Mouse (Mus musculus): Measurements from ENCODE around the gene Vps37c.

Gene Vps37c

GRCm38 (mm10) chr19:10688537-10689352, at the start of gene Vps37c:
TSS of gene Vps37c (plus strand) at chr19:10688735.
- DNase-seq: peak; percentile 94

GRCm38 (mm10) chr19:10640080-10640479, 48.5 kb upstream of the Vps37c start:
- peak; percentile 19 for DNase-seq

GRCm38 (mm10) chr19:10640589-10641378, 47.8 kb upstream of the Vps37c start:
- peak; percentile 11 for DNase-seq

GRCm38 (mm10) chr19:10645616-10646015, 42.9 kb upstream of the Vps37c start:
- no peak for DNase-seq

- DNase-seq: no peak
These were observed 40.4 kb upstream of the Vps37c start for GRCm38 (mm10) chr19:10648156-10648555.

- no peak for DNase-seq
These were observed 32.5 kb upstream of the Vps37c start for GRCm38 (mm10) chr19:10656058-10656457.

GRCm38 (mm10) chr19:10657742-10658141, 30.8 kb upstream of the Vps37c start:
- DNase-seq: no peak

GRCm38 (mm10) chr19:10658406-10658805, 30.1 kb upstream of the Vps37c start:
- DNase-seq: no peak

GRCm38 (mm10) chr19:10661373-10661772, 27.2 kb upstream of the Vps37c start:
- no peak for DNase-seq

- no peak for DNase-seq
These were observed 26.6 kb upstream of the Vps37c start for GRCm38 (mm10) chr19:10661919-10662318.

GRCm38 (mm10) chr19:10662665-10663064, 25.9 kb upstream of the Vps37c start:
- DNase-seq: no peak

- no peak for DNase-seq
These were observed 23.4 kb upstream of the Vps37c start for GRCm38 (mm10) chr19:10665093-10665492.

- DNase-seq: peak; percentile 65
These were observed 23.0 kb upstream of the Vps37c start for GRCm38 (mm10) chr19:10665499-10665898.

- no peak for DNase-seq
These were observed 17.2 kb upstream of the Vps37c start for GRCm38 (mm10) chr19:10671319-10671718.

GRCm38 (mm10) chr19:10671854-10672417, 16.6 kb upstream of the Vps37c start:
- DNase-seq: no peak

GRCm38 (mm10) chr19:10673275-10673674, 15.3 kb upstream of the Vps37c start:
- DNase-seq: no peak

- DNase-seq: no peak
These were observed 11.9 kb upstream of the Vps37c start for GRCm38 (mm10) chr19:10676656-10677055.

GRCm38 (mm10) chr19:10677915-10678771, 10.4 kb upstream of the Vps37c start, which contains the start of gene Pga5:
TSS of gene Pga5 (minus strand) at chr19:10678071.
- peak; percentile 88 for DNase-seq

GRCm38 (mm10) chr19:10678772-10679067, 9.8 kb upstream of the Vps37c start:
- no peak for DNase-seq

GRCm38 (mm10) chr19:10681571-10681970, 7.0 kb upstream of the Vps37c start:
- no peak for DNase-seq

GRCm38 (mm10) chr19:10685081-10685480, 3.5 kb upstream of the Vps37c start:
- no peak for DNase-seq

GRCm38 (mm10) chr19:10685727-10686126, 2.8 kb upstream of the Vps37c start:
- DNase-seq: no peak

Measured in retina, postnatal 1 day (tissue).